Mouse (Mus musculus) hindbrain, embryonic 14.5 days (tissue): Measurements from ENCODE around the gene Cenph. TPM values are rescaled to one million over a fixed set of nuclear protein-coding genes. Genes with fewer than 3 reads are reported as not detected.

ENCODE experiments used
- ATAC-seq: fragments of 200-750 bp; cut with Nextera tagmentation; 2 replicates; pipeline ENCODE4 v1.8.0; 2017; ENCODE audit warnings: moderate number of reproducible peaks, mild to moderate bottlenecking, moderate TSS enrichment, moderate library complexity; ENCODE audit not compliant: low FRiP score
- DNase-seq: peaks from one replicate; pipeline ENCODE4 v3.0.0-alpha.2; 2015; ENCODE audit warnings: low spot score
- H3K27ac ChIP-seq: fragments of 300-500 bp; sonication (generic); 2 replicates; pipeline ENCODE4 v1.5.1; 2014; ENCODE audit warnings: mild to moderate bottlenecking, moderate library complexity
- H3K27me3 ChIP-seq: fragments of 300-500 bp; sonication (generic); 2 replicates; pipeline ENCODE4 v1.6.1; 2014; ENCODE audit warnings: mild to moderate bottlenecking, low read length, mixed read lengths; ENCODE audit not compliant: control insufficient read depth, insufficient read depth
- H3K36me3 ChIP-seq: fragments of 300-500 bp; sonication (generic); replicated peaks from 2 replicates; pipeline ENCODE4 v1.6.1; 2014; ENCODE audit not compliant: control insufficient read depth, insufficient read depth
- H3K4me1 ChIP-seq: fragments of 300-500 bp; sonication (generic); replicated peaks from 2 replicates; pipeline ENCODE4 v1.6.1; 2014; ENCODE audit warnings: antibody characterized with exemption, low read length, mixed read lengths; ENCODE audit not compliant: control insufficient read depth, insufficient read depth
- H3K4me2 ChIP-seq: fragments of 300-500 bp; sonication (generic); replicated peaks from 2 replicates; pipeline ENCODE4 v1.6.1; 2014; ENCODE audit warnings: mild to moderate bottlenecking, moderate library complexity
- H3K4me3 ChIP-seq: fragments of 300-500 bp; sonication (generic); replicated peaks from 2 replicates; pipeline ENCODE4 v1.5.1; 2014; ENCODE audit warnings: mild to moderate bottlenecking, low read length
- H3K9ac ChIP-seq: fragments of 300-500 bp; sonication (generic); 2 replicates; pipeline ENCODE4 v1.6.1; 2014
- H3K9me3 ChIP-seq: fragments of 300-500 bp; sonication (generic); 2 replicates; pipeline ENCODE4 v1.6.1; 2016; ENCODE audit warnings: low read length; ENCODE audit not compliant: control insufficient read depth
- WGBS: fragments of 180-500 bp; shearing (Covaris S2); extraction: QIAGEN DNeasy Blood & Tissue Kit; methylation state at CpG from one replicate; pipeline ENCODE4 v1.1.7; 2014; 5-methylcytosine and 5-hydroxymethylcytosine counted together
- polyA plus RNA-seq: library from polyadenylated mRNA; unstranded; fragments of >200 nt; fragmentation: Nextera tagmentation; extraction: Ambion mirVana; gene quantifications from 2 replicates; pipeline ENCODE4 v1.2.1, GENCODE M21; 2014

Cenph gene
- polyA plus RNA-seq, 1 experiment from 2014 or later = 6.7 TPM

GRCm38 (mm10) chr13:100753011-100753410, 22.7 kb downstream of the Cenph start:
- Histone ChIP-seq H3K36me3 (no peaks in the 10 kb centered on the region), H3K9ac (no peak overlapping the region), H3K27ac (no peak overlapping the region), H3K4me3 (no peak overlapping the region), H3K9me3 (no peaks in the 10 kb centered on the region), H3K4me1 (no peaks in the 10 kb centered on the region), H3K4me2 (no peak overlapping the region), H3K27me3 (no peaks in the 10 kb centered on the region)
- DNase-seq (no peak), ATAC-seq (no peak)
- WGBS = 86% methylated on average over 6 of the region's 6 CpGs

- WGBS = 95% methylated on average over 8 of the region's 8 CpGs
Observed at GRCm38 (mm10) chr13:100752529-100752928, 23.2 kb downstream of the Cenph start.

GRCm38 (mm10) chr13:100751402-100751801, 24.3 kb downstream of the Cenph start:
- Histone ChIP-seq H3K4me3 (no peak overlapping the region), H3K4me2 (no peak overlapping the region), H3K36me3 (no peaks in the 10 kb centered on the region), H3K27me3 (no peaks in the 10 kb centered on the region), H3K4me1 (no peaks in the 10 kb centered on the region), H3K27ac (no peak overlapping the region), H3K9me3 (no peaks in the 10 kb centered on the region), H3K9ac (no peak overlapping the region)
- ATAC-seq (no peak), DNase-seq (no peak)
- 88% methylated on average over 3 of the region's 3 CpGs for WGBS

More at GRCm38 (mm10) chr13:100752529-100752928, 23.2 kb downstream of the Cenph start:
- DNase-seq (no peak), ATAC-seq (no peak)
- no peaks in the 10 kb centered on the region for H3K4me1 ChIP-seq
- no peak overlapping the region for H3K27ac ChIP-seq
- no peak overlapping the region for H3K9ac ChIP-seq
- H3K4me3 ChIP-seq = no peak overlapping the region
- no peak overlapping the region for H3K4me2 ChIP-seq
- no peaks in the 10 kb centered on the region for H3K36me3 ChIP-seq
- H3K9me3 ChIP-seq = no peaks in the 10 kb centered on the region
- H3K27me3 ChIP-seq = no peaks in the 10 kb centered on the region

GRCm38 (mm10) chr13:100750799-100751198, 24.9 kb downstream of the Cenph start:
- Histone ChIP-seq H3K9me3 (no peaks in the 10 kb centered on the region), H3K36me3 (no peaks in the 10 kb centered on the region), H3K9ac (no peak overlapping the region), H3K4me1 (no peaks in the 10 kb centered on the region), H3K4me3 (no peak overlapping the region), H3K27me3 (no peaks in the 10 kb centered on the region), H3K4me2 (no peak overlapping the region), H3K27ac (no peak overlapping the region)
- WGBS = 87% methylated on average over 5 of the region's 5 CpGs
- ATAC-seq (no peak), DNase-seq (no peak)

GRCm38 (mm10) chr13:100748638-100749037, 27.1 kb downstream of the Cenph start:
- peaks cover 4% of the 10 kb centered on the region; the same call in 1 of the 2 replicates for H3K4me1 ChIP-seq
- H3K4me3 ChIP-seq = no peak overlapping the region
- no peaks in the 10 kb centered on the region for H3K27me3 ChIP-seq
- H3K36me3 ChIP-seq = no peaks in the 10 kb centered on the region
- no peak overlapping the region for H3K9ac ChIP-seq
- 49% methylated on average over 8 of the region's 8 CpGs for WGBS
- DNase-seq (no peak), ATAC-seq (no peak)
- no peak overlapping the region for H3K27ac ChIP-seq
- no peak overlapping the region for H3K4me2 ChIP-seq
- H3K9me3 ChIP-seq = no peaks in the 10 kb centered on the region

- ATAC-seq = no peak
- Histone ChIP-seq H3K27ac (no peak overlapping the region), H3K36me3 (no peaks in the 10 kb centered on the region), H3K4me1 (peaks cover 14% of the 10 kb centered on the region), H3K4me2 (no peak overlapping the region), H3K4me3 (no peak overlapping the region), H3K27me3 (no peaks in the 10 kb centered on the region), H3K9ac (no peak overlapping the region), H3K9me3 (no peaks in the 10 kb centered on the region)
- no peak for DNase-seq
- 93% methylated on average over 3 of the region's 3 CpGs for WGBS
Observed at GRCm38 (mm10) chr13:100746090-100746489, 29.6 kb downstream of the Cenph start.

- no peaks in the 10 kb centered on the region for H3K36me3 ChIP-seq
- H3K4me3 ChIP-seq = peak within 1 kb of the TSS; percentile 66
- H3K9ac ChIP-seq = peak within 1 kb of the TSS; percentile 81
- peaks cover 14% of the 10 kb centered on the region for H3K4me1 ChIP-seq
- peak within 1 kb of the TSS; percentile 96 for H3K27ac ChIP-seq
- peak within 1 kb of the TSS; percentile 66 for H3K4me2 ChIP-seq
- under 1% methylated on average over 52 of the region's 52 CpGs for WGBS
- no peaks in the 10 kb centered on the region for H3K27me3 ChIP-seq
- ATAC-seq = peak; percentile 97
- H3K9me3 ChIP-seq = no peaks in the 10 kb centered on the region
- DNase-seq = peak; percentile 89
Observed at GRCm38 (mm10) chr13:100744036-100744744, 31.5 kb downstream of the Cenph start, which contains the start of gene Mrps36. TSS of gene Mrps36 (minus strand) at chr13:100744659.

GRCm38 (mm10) chr13:100743346-100744035, 32.2 kb downstream of the Cenph start:
- 58% methylated on average over 11 of the region's 11 CpGs for WGBS
- peak overlapping the region; percentile 66 for H3K4me3 ChIP-seq
- peak overlapping the region; percentile 66 for H3K4me2 ChIP-seq
- H3K27me3 ChIP-seq = no peaks in the 10 kb centered on the region
- H3K9me3 ChIP-seq = no peaks in the 10 kb centered on the region
- 0 out of 2 replicates have a peak, but pooled peaks cover 3% of the 10 kb centered on the region for H3K36me3 ChIP-seq
- H3K27ac ChIP-seq = peak overlapping the region; percentile 96
- H3K4me1 ChIP-seq = peaks cover 14% of the 10 kb centered on the region
- ATAC-seq (peak; percentile 56), DNase-seq (no peak)
- H3K9ac ChIP-seq = peak overlapping the region; percentile 81

GRCm38 (mm10) chr13:100742831-100743230, 32.9 kb downstream of the Cenph start:
- Histone ChIP-seq H3K9ac (no peak overlapping the region), H3K4me1 (peaks cover 14% of the 10 kb centered on the region), H3K9me3 (no peaks in the 10 kb centered on the region), H3K36me3 (peaks cover 6% of the 10 kb centered on the region; the same call in 1 of the 2 replicates), H3K27me3 (no peaks in the 10 kb centered on the region), H3K27ac (no peak overlapping the region), H3K4me3 (no peak overlapping the region), H3K4me2 (peak overlapping the region; percentile 66; the same call in 1 of the 2 replicates)
- WGBS = 92% methylated on average over 5 of the region's 5 CpGs
- DNase-seq (no peak), ATAC-seq (no peak)
